Mouse (Mus musculus): ENCODE measurements around the gene Ehf. TPM values are rescaled to one million over a fixed set of nuclear protein-coding genes. Genes with fewer than 3 reads are reported as not detected.
A peak's percentile ranks its signal among the peaks of the same experiment; 100 is the strongest.

Gene Ehf
- polyA plus RNA-seq, 1 experiment from 2014 or later: 2.9 TPM

- no peaks in the 10 kb centered on the region for H3K27me3 ChIP-seq
- ChIA-PET POLR2A (no interaction called here), CTCF (no interaction called here)
- DNase-seq (ENCODE audit: low read depth, low spot score) (no peak), ATAC-seq (no peak)
- in situ Hi-C loops (cut with MboI; ENCODE audit: low pct_unique_long_range_greater_than_20kb): no loop called here
- no peak for TF ChIP-seq CTCF (IDR thresholded peaks at IDR 0.05)
Measured at GRCm38 (mm10) chr2:103331666-103332191, 28.7 kb upstream of the Ehf start.

GRCm38 (mm10) chr2:103328731-103329130 lies 25.7 kb upstream of the Ehf start:
- in situ Hi-C loops (cut with MboI; ENCODE audit: low pct_unique_long_range_greater_than_20kb): loop anchor here (5.0 kb wide), 2 partner anchors 41 to 116 kb away; no protein-coding TSS in a partner anchor
- DNase-seq (ENCODE audit: low read depth, low spot score): no peak
- H3K27me3 ChIP-seq: no peaks in the 10 kb centered on the region
- POLR2A ChIA-PET: no interaction called here
- ATAC-seq: no peak
- CTCF ChIA-PET: no interaction called here
- no peak for TF ChIP-seq CTCF (IDR thresholded peaks at IDR 0.05)

GRCm38 (mm10) chr2:103325301-103326048 lies 22.4 kb upstream of the Ehf start:
- ChIA-PET POLR2A (interaction anchor here (1.2 kb wide), 1 partner anchor 14 kb away, joined by 4 read pairs; no protein-coding TSS in a partner anchor), CTCF (interaction anchor here (0.7 to 1.6 kb wide), 5 partner anchors 17 to 111 kb away, joined by 3 to 5 read pairs (median 4); no protein-coding TSS in a partner anchor)
- in situ Hi-C loops (cut with MboI; ENCODE audit: low pct_unique_long_range_greater_than_20kb): loop anchor here (5.0 kb wide), 2 partner anchors 38 to 113 kb away; no protein-coding TSS in a partner anchor
- DNase-seq (ENCODE audit: low read depth, low spot score): peak; percentile 89
- no peaks in the 10 kb centered on the region for H3K27me3 ChIP-seq
- TF ChIP-seq CTCF (IDR thresholded peaks at IDR 0.05): no peak
- peak; percentile 74 for ATAC-seq

GRCm38 (mm10) chr2:103324320-103324719 lies 21.2 kb upstream of the Ehf start:
- ATAC-seq (no peak), DNase-seq (ENCODE audit: low read depth, low spot score) (no peak)
- ChIA-PET POLR2A (interaction anchor here (1.0 to 1.2 kb wide), 2 partner anchors 13 to 40 kb away, joined by 3 to 4 read pairs; no protein-coding TSS in a partner anchor), CTCF (interaction anchor here (1.6 kb wide), 1 partner anchor 26 kb away, joined by 4 read pairs; no protein-coding TSS in a partner anchor)
- no peak for TF ChIP-seq CTCF (IDR thresholded peaks at IDR 0.05)
- in situ Hi-C loops (cut with MboI; ENCODE audit: low pct_unique_long_range_greater_than_20kb): no loop called here
- H3K27me3 ChIP-seq: no peaks in the 10 kb centered on the region

GRCm38 (mm10) chr2:103322171-103322570 lies 19.1 kb upstream of the Ehf start:
- in situ Hi-C loops (cut with MboI; ENCODE audit: low pct_unique_long_range_greater_than_20kb): no loop called here
- DNase-seq (ENCODE audit: low read depth, low spot score) (no peak), ATAC-seq (no peak)
- POLR2A ChIA-PET: no interaction called here
- CTCF ChIA-PET: no interaction called here
- H3K27me3 ChIP-seq: no peaks in the 10 kb centered on the region
- TF ChIP-seq CTCF (IDR thresholded peaks at IDR 0.05): no peak

GRCm38 (mm10) chr2:103321638-103322037 lies 18.6 kb upstream of the Ehf start:
- no peak for TF ChIP-seq CTCF (IDR thresholded peaks at IDR 0.05)
- ATAC-seq: no peak
- CTCF ChIA-PET: no interaction called here
- no peaks in the 10 kb centered on the region for H3K27me3 ChIP-seq
- DNase-seq (ENCODE audit: low read depth, low spot score): no peak
- POLR2A ChIA-PET: no interaction called here
- in situ Hi-C loops (cut with MboI; ENCODE audit: low pct_unique_long_range_greater_than_20kb): no loop called here

- no peak for DNase-seq (ENCODE audit: low read depth, low spot score)
- no peaks in the 10 kb centered on the region for H3K27me3 ChIP-seq
- in situ Hi-C loops (cut with MboI; ENCODE audit: low pct_unique_long_range_greater_than_20kb): no loop called here
- TF ChIP-seq CTCF (IDR thresholded peaks at IDR 0.05): no peak
- POLR2A ChIA-PET: no interaction called here
- ATAC-seq: no peak
- CTCF ChIA-PET: interaction anchor here (0.8 kb wide), 1 partner anchor 105 kb away, joined by 3 read pairs; no protein-coding TSS in a partner anchor
Measured at GRCm38 (mm10) chr2:103314002-103314401, 10.9 kb upstream of the Ehf start.

GRCm38 (mm10) chr2:103312640-103313039 lies 9.6 kb upstream of the Ehf start:
- no peak for DNase-seq (ENCODE audit: low read depth, low spot score)
- in situ Hi-C loops (cut with MboI; ENCODE audit: low pct_unique_long_range_greater_than_20kb): no loop called here
- no peaks in the 10 kb centered on the region for H3K27me3 ChIP-seq
- ChIA-PET POLR2A (no interaction called here), CTCF (interaction anchor here (1.3 kb wide), 1 partner anchor 17 kb away, joined by 3 read pairs; no protein-coding TSS in a partner anchor)
- TF ChIP-seq CTCF (IDR thresholded peaks at IDR 0.05): no peak
- no peak for ATAC-seq

- POLR2A ChIA-PET: interaction anchor here (0.9 kb wide), 1 partner anchor 22 kb away, joined by 3 read pairs; no protein-coding TSS in a partner anchor
- in situ Hi-C loops (cut with MboI; ENCODE audit: low pct_unique_long_range_greater_than_20kb): no loop called here
- no peaks in the 10 kb centered on the region for H3K27me3 ChIP-seq
- DNase-seq (ENCODE audit: low read depth, low spot score) (no peak), ATAC-seq (no peak)
- CTCF ChIA-PET: no interaction called here
- no peak for TF ChIP-seq CTCF (IDR thresholded peaks at IDR 0.05)
Measured at GRCm38 (mm10) chr2:103310663-103311062, 7.6 kb upstream of the Ehf start.

- DNase-seq (ENCODE audit: low read depth, low spot score) (no peak), ATAC-seq (no peak)
- ChIA-PET CTCF (no interaction called here), POLR2A (no interaction called here)
- TF ChIP-seq CTCF (IDR thresholded peaks at IDR 0.05): no peak
- in situ Hi-C loops (cut with MboI; ENCODE audit: low pct_unique_long_range_greater_than_20kb): no loop called here
- no peaks in the 10 kb centered on the region for H3K27me3 ChIP-seq
Measured at GRCm38 (mm10) chr2:103306686-103307085, 3.6 kb upstream of the Ehf start.

- in situ Hi-C loops (cut with MboI; ENCODE audit: low pct_unique_long_range_greater_than_20kb): no loop called here
- TF ChIP-seq CTCF (IDR thresholded peaks at IDR 0.05): no peak
- H3K27me3 ChIP-seq: no peaks in the 10 kb centered on the region
- POLR2A ChIA-PET: interaction anchor here (0.5 kb wide), 1 partner anchor 15 kb away, joined by 3 read pairs; no protein-coding TSS in a partner anchor
- CTCF ChIA-PET: no interaction called here
- DNase-seq (ENCODE audit: low read depth, low spot score) (no peak), ATAC-seq (no peak)
Measured at GRCm38 (mm10) chr2:103302669-103303068, 409 bp downstream of the Ehf start.

All from Patski (cell line).